Mouse (Mus musculus): ENCODE results near the gene Dysf. TPM values are rescaled to one million over a fixed set of nuclear protein-coding genes. Genes with fewer than 3 reads are reported as not detected.

Dysf gene
- polyA plus RNA-seq, 2 experiments, result 13.2 to 16.5 TPM

- no peak overlapping the region for H3K27ac ChIP-seq (replicated peaks; ENCODE audit: low read depth, low read length)
- no peak for ATAC-seq (ENCODE audit: low FRiP score, low read depth)
- no peak for TF ChIP-seq POLR2A (IDR thresholded peaks at IDR 0.05; ENCODE audit: borderline replicate concordance, extremely low read depth, insufficient read depth, insufficient read length)
- H3K4me2 ChIP-seq (replicated peaks; ENCODE audit: low read depth, low read length, severe bottlenecking), result no peak overlapping the region
- H3K27me3 ChIP-seq (ENCODE audit: control insufficient read depth, insufficient read depth, low read length), result no peaks in the 10 kb centered on the region
- 37% methylated on average over 5 of the region's 5 CpGs for WGBS
- no peak overlapping the region for H3K4me3 ChIP-seq (replicated peaks; ENCODE audit: low read length)
- no peaks in the 10 kb centered on the region for H3K36me3 ChIP-seq (ENCODE audit: control insufficient read depth, insufficient read depth, low read length)
- H3K9me3 ChIP-seq (ENCODE audit: control insufficient read depth, low read length), result no peaks in the 10 kb centered on the region
- DNase-seq (ENCODE audit: low spot score), result no peak
- no peak overlapping the region for H3K9ac ChIP-seq (ENCODE audit: low read depth, low read length, severe bottlenecking)
- H3K4me1 ChIP-seq (ENCODE audit: control insufficient read depth, insufficient read depth, low read length), result peaks cover 5% of the 10 kb centered on the region; the same call in 1 of the 2 replicates
These were observed 238.6 kb downstream of the Dysf start for GRCm38 (mm10) chr6:84246979-84247378.

Other genes with a start within 250 kb of the Dysf start
- not detected in 2 replicates for gene Ankrd53, start 245.9 kb upstream of the Dysf start, polyA plus RNA-seq (2012; rRNA removed)
- not detected in 2 replicates for gene Ankrd53, start 245.9 kb upstream of the Dysf start, polyA plus RNA-seq (2014; fragmentation: Nextera tagmentation; extraction: Ambion mirVana)
- 77.4 and 108 TPM in 2 replicates for gene Tex261, start 232.8 kb upstream of the Dysf start, polyA plus RNA-seq (2012; rRNA removed)
- gene Tex261, start 232.8 kb upstream of the Dysf start, polyA plus RNA-seq (2014; fragmentation: Nextera tagmentation; extraction: Ambion mirVana), result 90.2 and 90.4 TPM in 2 replicates
- gene Nagk, start 213.6 kb upstream of the Dysf start, polyA plus RNA-seq (2012; rRNA removed), result 37.6 and 38.7 TPM in 2 replicates
- 57.5 and 59.9 TPM in 2 replicates for gene Nagk, start 213.6 kb upstream of the Dysf start, polyA plus RNA-seq (2014; fragmentation: Nextera tagmentation; extraction: Ambion mirVana)
- gene Paip2b, start 176.8 kb upstream of the Dysf start, polyA plus RNA-seq (2012; rRNA removed), result 33.5 and 36.3 TPM in 2 replicates
- 18.2 and 19.0 TPM in 2 replicates for gene Paip2b, start 176.8 kb upstream of the Dysf start, polyA plus RNA-seq (2014; fragmentation: Nextera tagmentation; extraction: Ambion mirVana)
- gene Zfp638, start 141.5 kb upstream of the Dysf start, polyA plus RNA-seq (2012; rRNA removed), result 42.2 and 55.4 TPM in 2 replicates
- gene Zfp638, start 141.5 kb upstream of the Dysf start, polyA plus RNA-seq (2014; fragmentation: Nextera tagmentation; extraction: Ambion mirVana), result 61.8 and 71.5 TPM in 2 replicates